Mouse (Mus musculus) E14TG2a.4 (cell line): ENCODE measurements at regions not wholly inside any gene's neighbourhood (a gene's known extent, or its start where the extent isn't known, plus 50 kb on each side); places are given as distances from the start of the nearest gene placed in this dataset.

Source experiments
- CTCF ChIP-seq: conservative IDR thresholded peaks from 2 replicates; pipeline ENCODE4 v1.5.1; 2014; ENCODE audit warnings: low read length
- NANOG ChIP-seq: IDR thresholded peaks from 2 replicates; pipeline ENCODE4 v1.6.1; 2014; ENCODE audit warnings: borderline replicate concordance, low read length, mixed read lengths
- POU5F1 ChIP-seq: IDR thresholded peaks from 2 replicates; pipeline ENCODE4 v1.6.1; 2014; ENCODE audit warnings: low read length, borderline replicate concordance

DNA sequence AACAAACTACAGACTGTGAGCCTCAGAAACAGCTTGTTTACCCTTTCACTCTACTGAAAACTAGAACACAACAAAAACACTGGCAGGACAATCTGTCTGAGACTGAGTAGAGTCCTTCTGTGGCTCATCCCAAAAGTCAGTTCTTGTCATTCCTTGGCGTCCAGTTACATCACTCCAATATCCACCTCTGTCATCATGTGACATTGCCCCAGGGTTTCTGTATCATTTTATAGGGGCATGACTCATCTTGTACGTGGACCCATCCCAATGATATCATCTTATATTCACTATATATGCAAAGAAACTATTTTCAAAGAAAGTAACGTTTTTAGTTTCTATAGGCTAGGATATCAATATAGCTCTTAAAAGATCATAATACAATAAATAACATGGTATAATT, 152.3 kb downstream of the Dkk2 start:
- no peak for TF ChIP-seq CTCF
- no peak for TF ChIP-seq POU5F1
- TF ChIP-seq NANOG = no peak
